12 mouse cellular contexts compared by ENCODE assay signal in the genomic region with DNA sequence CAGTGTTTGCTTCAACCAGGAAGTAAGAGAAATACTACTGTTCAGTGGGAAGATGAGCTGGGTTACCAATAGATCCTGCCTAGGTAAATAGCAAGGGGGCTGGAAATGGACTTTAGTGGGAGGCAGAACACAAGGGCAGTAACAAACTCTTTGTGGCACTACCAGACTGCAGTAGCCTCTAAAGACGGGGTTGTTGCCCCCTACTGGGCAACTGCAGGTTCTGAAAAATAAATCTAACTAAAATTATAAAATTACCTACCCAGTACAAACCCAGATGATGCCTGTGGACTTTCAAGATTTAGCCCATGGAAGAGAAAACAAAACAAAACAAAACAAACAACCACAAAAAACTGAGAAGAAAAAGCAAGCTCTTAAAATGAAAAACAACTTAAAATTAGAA. TPM values are rescaled to one million over a fixed set of nuclear protein-coding genes. Genes with fewer than 3 reads are reported as not detected.
A peak's percentile ranks its signal among the peaks of the same experiment; 100 is the strongest.
DNase-seq lines count a peak whose midpoint lies in the region; ATAC-seq and TF ChIP-seq lines count a peak whose summit lies in the region.
"Had no signal": no experiment of that assay in that cellular context is flagged by ENCODE, and none has a peak within 500 bp of the region (broad histone marks: within the 10 kb centered on the region; RNA-seq: fewer than 3 reads in every experiment).

No protein-coding gene starts in this region.

- H3K9ac ChIP-seq in embryonic facial prominence, embryonic 11.5 days (replicated peaks; ENCODE audit: low read length): no peak overlapping the region
- H3K9ac ChIP-seq in liver, embryonic 14.5 days (replicated peaks): no peak overlapping the region
- no peak overlapping the region for H3K9ac ChIP-seq in liver, embryonic 11.5 days (ENCODE audit: low read depth, low read length)
- H3K9ac ChIP-seq: limb, embryonic 13.5 days; neural tube, embryonic 12.5 days had no signal

- no peak for TF ChIP-seq EP300 in liver, embryonic 14.5 days (IDR thresholded peaks at IDR 0.05; ENCODE audit: low read depth)

- no peak overlapping the region for H3K27ac ChIP-seq in embryonic facial prominence, embryonic 11.5 days (replicated peaks; ENCODE audit: low read depth, low read length)
- H3K27ac ChIP-seq in embryonic facial prominence, embryonic 10.5 days (replicated peaks): no peak overlapping the region
- no peak overlapping the region for H3K27ac ChIP-seq in liver, embryonic 14.5 days
- no peak overlapping the region for H3K27ac ChIP-seq in liver, embryonic 11.5 days (ENCODE audit: low read depth, low read length)
- H3K27ac ChIP-seq: limb, embryonic 13.5 days; neural tube, embryonic 12.5 days had no signal

- ATAC-seq in embryonic facial prominence, embryonic 11.5 days (replicated peaks; ENCODE audit: insufficient number of reproducible peaks, low FRiP score, low TSS enrichment, low read depth): no peak
- no peak for ATAC-seq in liver, embryonic 14.5 days (ENCODE audit: insufficient read depth)
- ATAC-seq in liver, embryonic 11.5 days (replicated peaks; ENCODE audit: low FRiP score): no peak
- ATAC-seq in megakaryocyte-erythroid progenitor cell, adult 5-6 weeks (replicated peaks; ENCODE audit: low FRiP score, low TSS enrichment, poor library complexity, severe bottlenecking): peak; percentile 73; the same call in 1 of the 2 replicates

- no peaks in the 10 kb centered on the region for H3K4me1 ChIP-seq in embryonic facial prominence, embryonic 11.5 days (ENCODE audit: control insufficient read depth, insufficient read depth, low read length)
- no peaks in the 10 kb centered on the region for H3K4me1 ChIP-seq in embryonic facial prominence, embryonic 10.5 days
- H3K4me1 ChIP-seq in liver, embryonic 14.5 days (replicated peaks; ENCODE audit: control insufficient read depth in 2 of 2, insufficient read depth in 2 of 2, low read length in 1 of 2): peaks cover 0 to 11% of the 10 kb centered on the region in 2 experiments; a peak in 2 of 4 replicates
- no peaks in the 10 kb centered on the region for H3K4me1 ChIP-seq in liver, embryonic 11.5 days (replicated peaks; ENCODE audit: control insufficient read depth, insufficient read depth, low read length)
- H3K4me1 ChIP-seq: limb, embryonic 13.5 days; neural tube, embryonic 12.5 days had no signal

- H3K36me3 ChIP-seq in embryonic facial prominence, embryonic 11.5 days (replicated peaks; ENCODE audit: control insufficient read depth, insufficient read depth, low read depth, low read length): no peaks in the 10 kb centered on the region; the same call in 1 of the 2 replicates
- H3K36me3 ChIP-seq in embryonic facial prominence, embryonic 10.5 days (replicated peaks): peaks cover 88% of the 10 kb centered on the region
- H3K36me3 ChIP-seq in liver, embryonic 14.5 days (replicated peaks; ENCODE audit: control insufficient read depth, insufficient read depth, low read depth): peaks cover 15% of the 10 kb centered on the region
- peaks cover 24% of the 10 kb centered on the region for H3K36me3 ChIP-seq in liver, embryonic 11.5 days (ENCODE audit: control insufficient read depth, insufficient read depth, low read length)

- H3K27me3 ChIP-seq in embryonic facial prominence, embryonic 11.5 days (ENCODE audit: control insufficient read depth, insufficient read depth, low read length): no peaks in the 10 kb centered on the region
- H3K27me3 ChIP-seq in embryonic facial prominence, embryonic 10.5 days (replicated peaks; ENCODE audit: low read depth, poor library complexity, severe bottlenecking): no peaks in the 10 kb centered on the region
- no peaks in the 10 kb centered on the region for H3K27me3 ChIP-seq in liver, embryonic 14.5 days (ENCODE audit: control insufficient read depth, insufficient read depth, low read length)
- no peaks in the 10 kb centered on the region for H3K27me3 ChIP-seq in liver, embryonic 11.5 days (replicated peaks; ENCODE audit: control insufficient read depth, insufficient read depth, low read length)
- H3K27me3 ChIP-seq: limb, embryonic 13.5 days; neural tube, embryonic 12.5 days had no signal

- no peak overlapping the region for H3K4me3 ChIP-seq in embryonic facial prominence, embryonic 11.5 days (ENCODE audit: low read depth, low read length)
- no peak overlapping the region for H3K4me3 ChIP-seq in embryonic facial prominence, embryonic 10.5 days
- H3K4me3 ChIP-seq in liver, embryonic 14.5 days (ENCODE audit: insufficient read depth in 1 of 2, low read depth in 2 of 2, low read length in 2 of 2): no peak overlapping the region
- H3K4me3 ChIP-seq in liver, embryonic 11.5 days (ENCODE audit: low read depth, low read length): no peak overlapping the region
- H3K4me3 ChIP-seq: erythroblast, embryonic 14.5 days; limb, embryonic 13.5 days; neural tube, embryonic 12.5 days had no signal

- DNase-seq in embryonic facial prominence, embryonic 11.5 days (ENCODE audit: low spot score): peak; percentile 21
- DNase-seq in embryonic facial prominence, embryonic 10.5 days (ENCODE audit: low spot score): no peak
- DNase-seq in liver, embryonic 14.5 days (ENCODE audit: low read depth in 3 of 3, low spot score in 3 of 3): no peak
- DNase-seq in liver, embryonic 11.5 days (ENCODE audit: low spot score): no peak
- peak; percentile 58 for DNase-seq in NIH3T3 (ENCODE audit: low read depth)
- DNase-seq in urinary bladder, postnatal 10 days (ENCODE audit: low spot score): no peak
- no peak for DNase-seq in lung, postnatal 36 days
- DNase-seq: kidney, postnatal 25 days had no signal

- TF ChIP-seq CTCF in liver, embryonic 14.5 days (IDR thresholded peaks at IDR 0.05; ENCODE audit: low read depth): peak; percentile 27

- H3K9me3 ChIP-seq in embryonic facial prominence, embryonic 11.5 days (replicated peaks; ENCODE audit: control insufficient read depth, low read length): no peaks in the 10 kb centered on the region
- no peaks in the 10 kb centered on the region for H3K9me3 ChIP-seq in embryonic facial prominence, embryonic 10.5 days
- H3K9me3 ChIP-seq in liver, embryonic 14.5 days (ENCODE audit: control insufficient read depth, low read length): no peaks in the 10 kb centered on the region
- H3K9me3 ChIP-seq in liver, embryonic 11.5 days (ENCODE audit: control insufficient read depth, low read length): no peaks in the 10 kb centered on the region
- H3K9me3 ChIP-seq: limb, embryonic 13.5 days; neural tube, embryonic 12.5 days had no signal

- no peak overlapping the region for H3K4me2 ChIP-seq in embryonic facial prominence, embryonic 11.5 days (ENCODE audit: low read depth, low read length)
- H3K4me2 ChIP-seq in liver, embryonic 14.5 days (ENCODE audit: low read depth): no peak overlapping the region
- no peak overlapping the region for H3K4me2 ChIP-seq in liver, embryonic 11.5 days
- H3K4me2 ChIP-seq: limb, embryonic 13.5 days; neural tube, embryonic 12.5 days had no signal

- 19% methylated on average over 1 of the region's 1 CpGs for WGBS in embryonic facial prominence, embryonic 11.5 days
- WGBS in embryonic facial prominence, embryonic 10.5 days: 25% methylated on average over 1 of the region's 1 CpGs
- WGBS in liver, embryonic 14.5 days (ENCODE audit: insufficient replicate concordance): 27% methylated on average over 1 of the region's 1 CpGs
- WGBS in liver, embryonic 11.5 days: 19% methylated on average over 1 of the region's 1 CpGs

RNA-seq across cellular contexts. Expression of gene Nudt5, which starts 20.6 kb away (rescaled TPM):
- polyA plus RNA-seq in embryonic facial prominence, embryonic 11.5 days (2014; fragmentation: Nextera tagmentation; extraction: Ambion mirVana): 93.9 and 99.8 TPM in 2 replicates
- 119 and 125 TPM in 2 replicates for polyA plus RNA-seq in embryonic facial prominence, embryonic 10.5 days (2016; fragmentation: Nextera tagmentation; extraction: Ambion mirVana)
- 10.5 and 17.8 TPM in 2 replicates for polyA plus RNA-seq in liver, embryonic 14.5 days (2012; rRNA removed)
- 47.3 and 55.1 TPM in 2 replicates for polyA plus RNA-seq in liver, embryonic 14.5 days (2014; fragmentation: Nextera tagmentation; extraction: Ambion mirVana)
- polyA plus RNA-seq in liver, embryonic 11.5 days (2014; fragmentation: Nextera tagmentation; extraction: Ambion mirVana): 120 and 123 TPM in 2 replicates
- total RNA-seq in megakaryocyte-erythroid progenitor cell, adult 5-6 weeks (2014; fragmentation: Nextera tagmentation): 82.3 and 98.2 TPM in 2 replicates
- total RNA-seq in megakaryocyte-erythroid progenitor cell, adult 5-6 weeks (2017): 78.9 and 87.9 TPM in 2 replicates

RNA-seq across cellular contexts. Expression of gene Cdc123, which starts 20.8 kb away (rescaled TPM):
- 309 and 334 TPM in 2 replicates for polyA plus RNA-seq in embryonic facial prominence, embryonic 11.5 days (2014; fragmentation: Nextera tagmentation; extraction: Ambion mirVana)
- 410 and 430 TPM in 2 replicates for polyA plus RNA-seq in embryonic facial prominence, embryonic 10.5 days (2016; fragmentation: Nextera tagmentation; extraction: Ambion mirVana)
- 76.5 and 112 TPM in 2 replicates for polyA plus RNA-seq in liver, embryonic 14.5 days (2012; rRNA removed)
- polyA plus RNA-seq in liver, embryonic 14.5 days (2014; fragmentation: Nextera tagmentation; extraction: Ambion mirVana): 135 and 138 TPM in 2 replicates
- 278 and 298 TPM in 2 replicates for polyA plus RNA-seq in liver, embryonic 11.5 days (2014; fragmentation: Nextera tagmentation; extraction: Ambion mirVana)
- 133 and 135 TPM in 2 replicates for total RNA-seq in megakaryocyte-erythroid progenitor cell, adult 5-6 weeks (2014; fragmentation: Nextera tagmentation)
- total RNA-seq in megakaryocyte-erythroid progenitor cell, adult 5-6 weeks (2017): 112 and 153 TPM in 2 replicates

RNA-seq across cellular contexts. Expression of gene Gm13199, which starts 38.5 kb away (rescaled TPM):
- polyA plus RNA-seq in embryonic facial prominence, embryonic 11.5 days (2014; fragmentation: Nextera tagmentation; extraction: Ambion mirVana): 2.2 and 3.0 TPM in 2 replicates
- polyA plus RNA-seq in embryonic facial prominence, embryonic 10.5 days (2016; fragmentation: Nextera tagmentation; extraction: Ambion mirVana): 2.2 and 2.5 TPM in 2 replicates
- polyA plus RNA-seq in liver, embryonic 14.5 days (2012; rRNA removed): 0.45 and 0.79 TPM in 2 replicates
- 0.58 and 0.59 TPM in 2 replicates for polyA plus RNA-seq in liver, embryonic 14.5 days (2014; fragmentation: Nextera tagmentation; extraction: Ambion mirVana)
- 2.0 TPM in 2 replicates for polyA plus RNA-seq in liver, embryonic 11.5 days (2014; fragmentation: Nextera tagmentation; extraction: Ambion mirVana)
- not detected in 2 replicates for total RNA-seq in megakaryocyte-erythroid progenitor cell, adult 5-6 weeks (2014; fragmentation: Nextera tagmentation)
- total RNA-seq in megakaryocyte-erythroid progenitor cell, adult 5-6 weeks (2017): not detected in 2 replicates
- polyA plus RNA-seq: erythroblast, embryonic 14.5 days had no signal

Comparison
In these comparisons a context has a peak if more than half of its experiments do, and no peak if none do; other contexts are left out.
1. DNase-seq: peak in embryonic facial prominence, embryonic 11.5 days (single experiment) and NIH3T3 (single experiment); none in embryonic facial prominence, embryonic 10.5 days (single experiment), liver, embryonic 14.5 days (0 of 3), liver, embryonic 11.5 days (single experiment), urinary bladder, postnatal 10 days (single experiment) and lung, postnatal 36 days (single experiment).